Mouse (Mus musculus) kidney, postnatal 36 days (tissue): ENCODE data around the gene Rbfox1.
A peak's percentile ranks its signal among the peaks of the same experiment; 100 is the strongest.

ENCODE experiments used
- DNase-seq, 2 experiments: peaks; one replicate each; pipeline ENCODE4 v3.0.0; 2021 to 2022; ENCODE audit warnings: mixed read lengths in 2 of 2

The Rbfox1 gene

DNA sequence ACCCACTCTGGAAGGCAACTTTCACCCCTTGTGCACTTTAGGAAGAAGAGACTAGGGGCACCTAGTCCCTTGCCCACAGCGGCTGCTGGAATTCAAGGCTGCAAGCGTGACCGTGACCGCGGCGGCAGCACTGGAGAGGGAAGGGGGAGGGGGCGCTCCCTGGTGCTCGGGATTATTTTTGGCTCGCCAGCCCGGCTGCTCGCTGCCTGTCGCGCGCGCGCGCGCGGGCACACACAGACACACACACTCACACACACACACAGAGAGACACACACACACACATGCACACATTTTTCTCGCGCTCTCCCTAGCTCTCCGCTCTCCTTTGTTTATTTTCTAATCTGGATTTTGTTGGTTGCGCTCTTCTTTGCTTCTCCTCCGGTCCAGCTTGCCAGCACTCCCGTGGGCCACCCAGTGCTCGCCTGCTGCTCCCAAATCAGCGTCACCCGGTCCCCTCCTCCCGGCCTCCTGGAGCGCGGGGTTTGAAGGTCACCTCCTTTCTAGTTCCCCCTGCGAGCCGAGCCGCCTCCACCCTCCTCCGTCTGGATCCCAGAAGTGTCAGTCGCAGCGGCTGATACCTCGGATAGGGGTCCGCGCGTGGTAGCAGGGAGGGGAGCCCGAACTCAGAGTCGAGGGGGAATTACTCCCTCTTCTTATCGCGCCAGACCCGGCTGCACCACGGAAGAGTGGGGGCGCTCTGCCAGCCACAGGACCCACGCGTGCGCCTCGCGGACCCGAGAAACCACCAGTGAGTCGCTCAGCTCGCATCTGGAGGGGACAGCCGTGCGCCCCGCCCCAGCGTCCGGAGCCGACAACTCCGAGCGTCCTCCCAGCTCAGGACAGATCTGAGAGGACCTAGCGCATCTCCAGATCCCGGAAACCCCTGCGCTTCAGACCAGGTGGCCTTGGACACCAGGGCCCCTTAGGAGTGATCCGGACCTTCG, at the start of gene Rbfox1:
Rbfox1 (plus strand) TSS at position 610 of the 944 bp plus-strand sequence.
- peak in 1 of 2 experiments; percentile 12 for DNase-seq

DNA sequence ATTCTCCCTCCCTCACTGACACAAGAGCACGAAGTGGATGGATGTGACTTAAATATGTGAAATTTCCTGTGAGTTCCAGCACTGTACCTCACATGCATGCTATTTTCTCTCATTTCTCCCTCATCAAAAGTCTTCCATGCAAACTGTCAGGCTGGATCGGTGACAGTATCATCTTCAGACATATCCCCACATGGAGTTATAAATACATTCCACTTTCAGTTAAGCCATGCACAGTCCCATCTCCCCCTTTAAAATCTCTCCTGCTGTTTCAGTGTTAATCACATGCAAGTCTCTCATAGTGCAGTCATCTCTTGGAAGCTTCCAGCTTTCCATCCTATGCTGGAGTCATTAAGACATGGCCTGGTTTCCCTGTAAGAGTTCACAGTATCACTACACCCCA, 48.4 kb upstream of the Rbfox1 start:
- no peak for DNase-seq

GRCm38 (mm10) chr16:5841167-5841566, 44.0 kb upstream of the Rbfox1 start:
- no peak for DNase-seq

GRCm38 (mm10) chr16:5845645-5846044, 39.5 kb upstream of the Rbfox1 start:
- DNase-seq, result no peak

GRCm38 (mm10) chr16:5853055-5853454, 32.1 kb upstream of the Rbfox1 start:
- DNase-seq, result no peak

DNA sequence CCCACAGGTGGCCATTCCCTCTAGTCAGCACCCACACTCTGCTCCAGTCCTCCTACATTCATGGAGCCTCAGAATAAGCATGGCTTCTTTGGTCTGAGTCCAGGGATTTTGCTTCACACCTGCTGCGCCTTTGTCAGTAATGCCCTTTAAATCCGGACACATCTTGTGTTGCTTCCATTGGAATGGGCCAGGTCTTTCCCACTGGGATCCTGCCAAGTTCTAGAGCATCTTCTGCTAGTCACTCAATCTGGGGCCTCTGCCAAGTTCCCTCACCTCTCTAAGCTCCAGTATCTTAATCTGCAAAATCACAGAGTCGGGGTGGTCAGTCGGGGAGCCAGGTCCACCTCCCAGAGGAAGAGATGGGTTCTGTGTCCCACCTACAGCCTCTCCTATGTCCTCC, 20.8 kb upstream of the Rbfox1 start:
- DNase-seq, result no peak

DNA sequence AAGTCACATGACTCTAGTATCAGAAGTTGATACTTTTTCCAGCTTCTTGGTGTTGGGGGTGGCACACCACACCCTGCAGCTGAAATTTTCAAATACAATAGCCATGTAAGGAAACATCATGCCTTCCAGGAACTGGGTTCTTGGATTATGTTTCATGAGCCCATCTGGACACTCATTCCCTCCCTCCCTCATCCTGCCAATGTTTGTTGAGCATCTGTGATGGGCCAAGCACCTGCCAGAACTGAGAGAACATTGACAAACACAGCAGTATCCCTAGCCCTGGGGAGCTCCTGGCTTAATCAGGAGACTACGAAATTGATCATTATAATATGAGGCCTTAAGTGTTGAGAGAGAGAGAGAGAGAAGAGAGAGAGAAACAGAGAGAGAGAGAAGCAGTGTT, 18.2 kb upstream of the Rbfox1 start:
- no peak for DNase-seq

GRCm38 (mm10) chr16:5870391-5870790, 14.8 kb upstream of the Rbfox1 start:
- DNase-seq, result no peak

GRCm38 (mm10) chr16:5881820-5882219, 3.3 kb upstream of the Rbfox1 start:
- DNase-seq, result peak; percentile 69 to 87

DNA sequence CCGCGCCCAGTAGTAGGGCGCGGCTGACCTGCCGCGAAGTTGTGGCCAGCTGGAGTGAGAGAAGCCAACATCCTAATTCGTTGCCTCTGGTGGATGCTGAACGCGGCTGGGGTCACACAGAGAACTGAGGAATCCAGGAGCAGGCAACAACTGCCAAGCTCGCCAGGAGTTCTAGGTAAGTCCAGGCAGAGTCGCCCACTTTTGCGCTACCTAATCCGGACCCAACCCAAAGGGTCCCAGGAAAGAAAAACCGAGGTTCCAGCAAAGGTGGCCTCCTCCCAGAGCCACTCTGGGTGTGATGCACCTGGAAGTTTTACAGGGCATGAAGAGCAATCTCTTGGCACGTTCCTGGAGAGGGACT, 515 bp downstream of the Rbfox1 start:
- no peak for DNase-seq

DNA sequence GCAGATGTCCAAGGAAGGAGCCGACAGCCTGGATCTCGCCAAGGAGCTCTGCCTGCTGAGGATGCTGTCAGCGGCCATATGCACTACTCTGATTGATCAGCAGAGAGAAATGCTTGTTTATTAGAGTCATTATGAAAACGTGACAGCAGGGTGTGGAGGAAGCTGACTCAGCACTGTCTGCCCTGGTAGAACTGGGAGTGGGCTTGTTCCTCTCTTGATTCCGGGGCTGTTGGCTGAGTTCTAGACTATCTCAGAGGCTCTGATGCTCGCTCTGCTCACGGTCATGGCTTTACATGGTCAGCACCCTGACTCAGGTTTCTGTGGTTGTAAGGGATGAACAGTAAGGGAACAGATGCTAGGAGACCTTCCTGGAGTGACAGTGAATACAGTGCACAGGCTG, 10.4 kb downstream of the Rbfox1 start:
- no peak for DNase-seq

DNA sequence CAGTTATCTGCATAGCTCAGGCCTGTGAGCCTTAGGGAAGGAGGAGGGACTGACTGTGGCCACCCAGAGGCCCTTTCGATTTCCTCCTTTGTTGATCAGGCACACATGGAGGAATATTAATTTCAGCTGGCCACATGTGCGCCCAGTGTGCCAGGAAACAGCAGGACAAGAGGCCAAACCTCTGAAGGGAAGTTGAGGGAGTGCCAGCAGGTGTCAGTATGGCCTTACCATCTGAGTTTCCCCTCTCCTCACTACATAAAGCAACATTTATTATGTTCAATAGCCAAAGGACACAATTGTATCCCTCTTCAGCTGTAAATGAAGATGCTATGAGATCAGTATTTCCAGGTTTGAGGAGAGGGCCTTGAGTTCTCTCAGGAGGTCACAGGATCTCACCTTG, 13.2 kb downstream of the Rbfox1 start:
- DNase-seq, result peak; percentile 19 to 58

DNA sequence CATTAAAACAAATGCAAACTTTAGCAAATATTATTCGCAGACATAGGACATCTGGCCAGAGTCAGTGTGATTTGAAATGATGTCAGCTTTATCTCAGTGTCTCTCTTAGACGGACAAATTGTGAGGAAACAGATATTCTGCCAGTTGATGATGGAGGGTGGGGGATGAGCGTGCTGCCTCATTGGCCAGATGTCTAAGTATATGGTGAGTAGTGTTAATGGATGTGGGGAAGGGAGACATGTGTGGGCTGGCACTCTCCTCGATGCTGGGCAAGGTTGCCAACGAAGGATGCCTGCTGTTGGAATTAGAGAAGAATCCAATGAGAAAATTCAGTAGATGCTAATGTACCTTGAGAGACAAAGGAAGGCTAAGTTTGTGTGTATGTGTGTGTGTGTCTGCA, 25.6 kb downstream of the Rbfox1 start:
- no peak for DNase-seq

DNA sequence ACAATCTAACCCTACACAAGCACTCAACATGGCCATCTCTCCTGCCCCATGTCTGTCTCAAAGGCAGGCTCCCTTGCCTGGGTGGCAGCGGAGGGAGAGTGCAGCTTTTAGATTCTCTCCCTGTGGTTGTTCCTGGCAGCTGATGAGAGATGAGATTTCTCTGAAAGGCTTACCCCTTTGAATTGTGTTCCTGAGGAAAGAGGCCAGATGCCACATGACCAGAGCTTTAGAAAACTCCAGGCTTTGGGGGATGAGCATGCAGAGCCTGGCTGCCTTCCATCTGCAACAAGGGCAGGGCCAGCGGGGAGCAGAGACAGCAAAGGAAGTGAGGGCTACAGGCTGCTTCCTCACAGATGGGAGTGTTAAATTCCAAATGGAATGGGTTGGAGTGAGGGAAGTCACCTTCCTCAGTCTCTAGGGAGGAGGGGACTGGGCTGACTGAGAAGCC, 26.7 kb downstream of the Rbfox1 start:
- DNase-seq, result peak; percentile 8 to 10

DNA sequence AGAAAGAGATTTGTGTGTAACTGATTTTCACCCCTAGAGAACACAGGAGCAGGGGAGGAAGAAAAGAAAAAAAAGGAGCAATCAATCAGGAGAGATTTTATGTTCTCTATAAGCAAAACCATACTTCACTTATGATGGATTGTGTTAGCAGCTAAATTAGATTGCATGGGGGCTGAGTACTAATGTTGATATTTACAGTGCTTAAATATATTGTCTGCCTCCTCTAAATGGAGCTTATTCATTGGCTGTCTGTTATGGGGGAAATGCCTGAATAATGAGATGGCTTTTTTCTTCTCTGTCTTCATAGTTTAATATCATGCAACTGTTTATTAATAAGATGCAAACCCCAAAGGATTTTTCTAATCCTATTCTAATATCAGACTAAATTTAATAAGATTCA, 32.8 kb downstream of the Rbfox1 start:
- no peak for DNase-seq

- no peak for DNase-seq
These were observed 41.8 kb downstream of the Rbfox1 start for GRCm38 (mm10) chr16:5926986-5927385.

- peak; percentile 55 to 86 for DNase-seq
These were observed 46.5 kb downstream of the Rbfox1 start for GRCm38 (mm10) chr16:5931680-5932079.

DNA sequence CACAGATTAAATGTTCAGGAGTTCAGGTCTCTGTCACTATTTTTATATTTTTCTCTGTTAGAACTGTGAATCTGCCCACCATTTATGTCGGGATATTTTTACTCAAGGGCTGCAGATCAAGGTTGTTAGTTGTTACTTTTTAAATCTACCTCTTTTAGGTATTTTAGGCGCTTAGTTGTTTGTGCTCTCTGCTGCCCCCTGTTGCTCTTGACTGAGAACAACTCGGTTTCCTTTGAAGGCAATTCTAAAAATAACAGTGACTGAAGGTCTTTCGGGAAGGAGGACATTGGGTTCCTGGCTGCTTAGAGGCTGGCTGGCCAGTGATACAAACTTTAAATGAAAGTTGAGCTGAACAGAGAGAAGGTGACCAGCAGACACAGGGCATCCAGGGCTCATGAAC, 54.9 kb downstream of the Rbfox1 start:
- DNase-seq, result peak in 1 of 2 experiments; percentile 31

- no peak for DNase-seq
These were observed 60.5 kb downstream of the Rbfox1 start for GRCm38 (mm10) chr16:5945682-5946081.

DNA sequence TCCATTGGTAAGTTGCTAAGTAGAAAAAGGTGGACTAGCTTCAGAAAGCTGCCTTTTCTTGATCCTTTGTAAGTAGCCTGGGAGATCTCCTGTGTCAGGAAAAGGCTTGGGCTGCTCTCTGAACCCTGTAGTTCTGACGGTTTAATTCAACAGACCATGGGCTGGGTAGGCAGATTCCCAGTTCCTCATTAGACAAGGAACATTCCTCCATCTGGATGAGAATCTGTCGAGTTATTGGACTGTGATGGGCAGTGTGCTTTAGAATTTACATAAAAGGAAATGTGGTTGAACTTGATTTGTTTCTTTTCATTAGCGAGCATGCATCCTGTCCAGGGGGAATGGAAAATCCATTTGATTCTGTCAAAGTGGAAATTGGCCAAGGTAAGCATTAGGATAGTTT, 68.0 kb downstream of the Rbfox1 start:
- DNase-seq, result no peak

DNA sequence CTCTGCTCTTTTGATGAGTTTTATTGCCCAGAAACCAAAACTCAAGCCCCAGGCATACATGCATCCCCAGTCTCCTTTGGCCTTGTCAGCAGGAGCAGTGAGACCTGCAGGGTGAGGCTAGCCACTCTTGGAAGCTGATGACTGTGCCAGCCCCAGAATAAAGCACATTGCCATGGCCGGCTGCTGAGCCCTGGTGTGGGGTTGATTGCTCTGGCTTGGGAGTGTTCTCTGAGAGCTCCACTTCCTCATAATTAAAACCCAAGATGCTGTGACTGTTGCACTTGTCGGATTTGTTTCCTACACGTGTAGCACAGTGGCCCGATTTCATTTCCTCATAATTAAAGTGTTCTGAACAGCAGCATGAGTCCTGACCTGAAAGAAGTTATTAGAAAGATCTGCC, 72.3 kb downstream of the Rbfox1 start:
- no peak for DNase-seq

DNA sequence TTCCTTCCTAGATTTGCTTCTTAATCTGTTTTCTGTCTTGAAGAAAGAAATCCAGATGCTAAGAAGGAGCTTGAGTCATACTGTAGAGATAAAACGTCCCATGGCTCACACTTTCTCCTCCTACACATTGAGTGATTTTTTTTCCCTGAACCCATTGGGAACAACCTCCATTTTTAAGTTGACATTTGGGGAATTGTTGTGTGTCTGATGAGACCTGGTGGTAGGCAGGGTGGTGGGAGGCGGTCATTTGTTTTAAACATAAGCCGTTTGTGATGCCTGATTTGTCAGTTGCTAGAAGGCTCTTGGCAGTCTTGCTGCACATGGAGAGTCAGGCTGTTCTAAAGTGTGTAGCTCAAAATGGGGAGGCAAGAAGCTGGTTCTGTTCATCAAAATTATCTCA, 76.6 kb downstream of the Rbfox1 start:
- DNase-seq, result no peak

- DNase-seq, result no peak
These were observed 89.0 kb downstream of the Rbfox1 start for GRCm38 (mm10) chr16:5974172-5974571.
